Mouse (Mus musculus) MEL (cell line): Measurements from ENCODE around the gene Epb41l5. TPM values are rescaled to one million over a fixed set of nuclear protein-coding genes. Genes with fewer than 3 reads are reported as not detected.

ENCODE experiments used
- DNase-seq: peaks from one replicate; pipeline ENCODE4 v3.0.0; 2011; ENCODE audit warnings: low read depth, low spot score
- H3K27ac ChIP-seq: 2 replicates; pipeline ENCODE4 v1.5.1; 2012; ENCODE audit warnings: low read depth, mild to moderate bottlenecking, control low read depth, low read length, moderate library complexity; ENCODE audit not compliant: control insufficient read depth
- H3K27me3 ChIP-seq, 2 experiments: fragments of 150-350 bp in 1 of 2; sonication (generic) in 1 of 2; 2 replicates each; pipeline ENCODE4 v1.6.1; 2012; ENCODE audit warnings: low read length in 2 of 2, mild to moderate bottlenecking in 2 of 2, improper control_type of control experiment in 1 of 2, moderate library complexity in 1 of 2; ENCODE audit not compliant: insufficient read depth in 2 of 2, control insufficient read depth in 1 of 2
- H3K36me3 ChIP-seq, 2 experiments: 2 replicates each; pipeline ENCODE4 v1.6.1; 2012 to 2014; ENCODE audit warnings: low read length in 2 of 2, improper control_type of control experiment in 1 of 2, inconsistent platforms in 1 of 2, mild to moderate bottlenecking in 1 of 2; ENCODE audit not compliant: insufficient read depth in 2 of 2, control insufficient read depth in 1 of 2
- H3K4me1 ChIP-seq, 2 experiments: fragments of 150-350 bp in 1 of 2; sonication (generic) in 1 of 2; 2 replicates each; pipeline ENCODE4 v1.6.1; 2012; ENCODE audit warnings: low read length in 2 of 2, improper control_type of control experiment in 1 of 2, mild to moderate bottlenecking in 1 of 2; ENCODE audit not compliant: insufficient read depth in 2 of 2, control insufficient read depth in 1 of 2
- H3K4me3 ChIP-seq, 2 experiments: fragments of 150-350 bp in 1 of 2; sonication (generic) in 1 of 2; 2 replicates each; pipeline ENCODE4 v1.5.1; 2012; ENCODE audit warnings: low read depth in 2 of 2, low read length in 2 of 2, mild to moderate bottlenecking in 2 of 2, moderate library complexity in 2 of 2, control low read depth in 1 of 2, improper control_type of control experiment in 1 of 2; ENCODE audit not compliant: control insufficient read depth in 1 of 2, insufficient read depth in 1 of 2
- H3K79me2 ChIP-seq: 2 replicates; pipeline ENCODE4 v1.6.1; 2012; ENCODE audit warnings: mild to moderate bottlenecking, low read length, moderate library complexity; ENCODE audit not compliant: control insufficient read depth, poor library complexity, insufficient read depth
- H3K9ac ChIP-seq: 2 replicates; pipeline ENCODE4 v1.6.1; 2012; ENCODE audit warnings: low read depth, mild to moderate bottlenecking, control low read depth, low read length, moderate library complexity; ENCODE audit not compliant: control insufficient read depth, poor library complexity, severe bottlenecking
- H3K9me3 ChIP-seq: fragments of 150-350 bp; sonication (generic); replicated peaks from 2 replicates; pipeline ENCODE4 v1.6.1; 2012; ENCODE audit warnings: mild to moderate bottlenecking, low read length, improper control_type of control experiment, moderate library complexity; ENCODE audit not compliant: insufficient read depth
- CHD1 ChIP-seq: IDR thresholded peaks from 2 replicates; pipeline ENCODE4 v1.6.1; 2012; ENCODE audit warnings: low read depth, mild to moderate bottlenecking, inconsistent platforms, low read length, improper control_type of control experiment
- EP300 ChIP-seq, 2 experiments: IDR thresholded peaks; 2 replicates each; pipeline ENCODE4 v1.6.1; 2011; ENCODE audit warnings: improper control_type of control experiment in 2 of 2, low read length in 2 of 2, low read depth in 1 of 2, mild to moderate bottlenecking in 1 of 2
- GABPA ChIP-seq: IDR thresholded peaks from 2 replicates; pipeline ENCODE4 v1.6.1; 2012; ENCODE audit warnings: low read depth, mild to moderate bottlenecking, inconsistent platforms, low read length, improper control_type of control experiment, moderate library complexity
- HCFC1 ChIP-seq: IDR thresholded peaks from 2 replicates; pipeline ENCODE4 v1.6.1; 2012; ENCODE audit warnings: low read depth, mild to moderate bottlenecking, inconsistent platforms, low read length, improper control_type of control experiment, moderate library complexity
- JUND ChIP-seq: IDR thresholded peaks from 2 replicates; pipeline ENCODE4 v1.6.1; 2011; ENCODE audit warnings: low read depth, mild to moderate bottlenecking, improper control_type of control experiment, low read length
- KAT2A ChIP-seq: conservative IDR thresholded peaks from 2 replicates; pipeline ENCODE4 v1.6.1; 2012; ENCODE audit warnings: low read depth, low read length, improper control_type of control experiment, inconsistent platforms
- MAFK ChIP-seq: IDR thresholded peaks from 2 replicates; pipeline ENCODE4 v1.6.1; 2011; ENCODE audit warnings: low read depth, mild to moderate bottlenecking, low read length, improper control_type of control experiment, borderline replicate concordance
- MAX ChIP-seq: IDR thresholded peaks from 2 replicates; pipeline ENCODE4 v1.6.1; 2011; ENCODE audit warnings: low read length, improper control_type of control experiment
- MAZ ChIP-seq: IDR thresholded peaks from 2 replicates; pipeline ENCODE4 v1.6.1; 2012; ENCODE audit warnings: low read depth, mild to moderate bottlenecking, inconsistent platforms, low read length, improper control_type of control experiment
- MEF2A ChIP-seq: IDR thresholded peaks from 2 replicates; pipeline ENCODE4 v1.6.1; 2014; ENCODE audit warnings: low read depth, mild to moderate bottlenecking, inconsistent platforms, low read length, improper control_type of control experiment; ENCODE audit not compliant: poor library complexity, insufficient replicate concordance, severe bottlenecking; ENCODE audit errors: extremely low read depth
- MYB ChIP-seq: IDR thresholded peaks from 2 replicates; pipeline ENCODE4 v1.6.1; 2011; ENCODE audit warnings: mild to moderate bottlenecking, low read depth, low read length, improper control_type of control experiment
- MYC ChIP-seq: IDR thresholded peaks from 2 replicates; pipeline ENCODE4 v1.6.1; 2011; ENCODE audit warnings: low read depth, mild to moderate bottlenecking, low read length, improper control_type of control experiment, moderate library complexity
- NRF1 ChIP-seq: IDR thresholded peaks from 2 replicates; pipeline ENCODE4 v1.6.1; 2014; ENCODE audit warnings: low read depth, mild to moderate bottlenecking, inconsistent platforms, low read length, improper control_type of control experiment, moderate library complexity; ENCODE audit not compliant: poor library complexity, insufficient read depth, severe bottlenecking
- POLR2A ChIP-seq, 2 experiments: IDR thresholded peaks; 2 replicates each; pipeline ENCODE4 v1.6.1; 2011 to 2012; ENCODE audit warnings: low read length in 2 of 2, mild to moderate bottlenecking in 2 of 2, control low read depth in 1 of 2, improper control_type of control experiment in 1 of 2, low read depth in 1 of 2, moderate library complexity in 1 of 2; ENCODE audit not compliant: control insufficient read depth in 1 of 2, insufficient read depth in 1 of 2, poor library complexity in 1 of 2
- POLR2AphosphoS2 ChIP-seq: IDR thresholded peaks from 2 replicates; pipeline ENCODE4 v1.6.1; 2011; ENCODE audit warnings: low read length, improper control_type of control experiment
- POLR2AphosphoS5 ChIP-seq: IDR thresholded peaks from 2 replicates; pipeline ENCODE4 v1.6.1; 2012; ENCODE audit warnings: low read depth, borderline replicate concordance, mild to moderate bottlenecking, inconsistent platforms, low read length, moderate library complexity, mixed read lengths
- RAD21 ChIP-seq: IDR thresholded peaks from 2 replicates; pipeline ENCODE4 v1.6.1; 2011; ENCODE audit warnings: mild to moderate bottlenecking, low read depth, low read length, improper control_type of control experiment
- RCOR1 ChIP-seq: IDR thresholded peaks from 2 replicates; pipeline ENCODE4 v1.6.1; 2012; ENCODE audit warnings: low read depth, mild to moderate bottlenecking, inconsistent platforms, low read length, improper control_type of control experiment
- SIN3A ChIP-seq: IDR thresholded peaks from 2 replicates; pipeline ENCODE4 v1.6.1; 2012; ENCODE audit warnings: low read length, improper control_type of control experiment, inconsistent platforms
- SMC3 ChIP-seq: IDR thresholded peaks from 2 replicates; pipeline ENCODE4 v1.6.1; 2011; ENCODE audit warnings: low read depth, low read length, improper control_type of control experiment
- TCF12 ChIP-seq: IDR thresholded peaks from 2 replicates; pipeline ENCODE4 v1.6.1; 2014; ENCODE audit warnings: low read depth, mild to moderate bottlenecking, inconsistent platforms, low read length, improper control_type of control experiment, moderate library complexity
- UBTF ChIP-seq: IDR thresholded peaks from 2 replicates; pipeline ENCODE4 v1.6.1; 2012; ENCODE audit warnings: low read depth, mild to moderate bottlenecking, inconsistent platforms, low read length, improper control_type of control experiment, moderate library complexity, borderline replicate concordance; ENCODE audit not compliant: insufficient read depth
- USF1 ChIP-seq: IDR thresholded peaks from 2 replicates; pipeline ENCODE4 v1.6.1; 2014; ENCODE audit warnings: low read depth, mild to moderate bottlenecking, inconsistent platforms, low read length, improper control_type of control experiment, moderate library complexity
- USF2 ChIP-seq, 2 experiments: IDR thresholded peaks; 2 replicates each; pipeline ENCODE4 v1.6.1; 2011 to 2012; ENCODE audit warnings: improper control_type of control experiment in 2 of 2, low read length in 2 of 2, borderline replicate concordance in 1 of 2, inconsistent platforms in 1 of 2, low read depth in 1 of 2, mild to moderate bottlenecking in 1 of 2; ENCODE audit not compliant: insufficient read depth in 1 of 2
- ZMIZ1 ChIP-seq: IDR thresholded peaks from 2 replicates; pipeline ENCODE4 v1.6.1; 2012; ENCODE audit warnings: low read depth, mild to moderate bottlenecking, inconsistent platforms, low read length, improper control_type of control experiment, moderate library complexity
- ZNF384 ChIP-seq: IDR thresholded peaks from 2 replicates; pipeline ENCODE4 v1.6.1; 2012; ENCODE audit warnings: low read depth, mild to moderate bottlenecking, inconsistent platforms, low read length, improper control_type of control experiment
- polyA plus RNA-seq, 2 experiments: library from polyadenylated mRNA; stranded (reverse) in 1 of 2; unstranded in 1 of 2; fragments of >175 nt in 1 of 2; fragments of >200 nt in 1 of 2; gene quantifications; 2 replicates each; pipeline versions ENCODE4 v1.2.1 to v1.2.4; 2012; ENCODE audit warnings: low replicate concordance in 2 of 2, low read depth in 1 of 2; ENCODE audit not compliant: insufficient read length in 2 of 2, insufficient read depth in 1 of 2, missing spikeins in 1 of 2
- total RNA-seq: library from RNA; depleted of rRNA; stranded (reverse); fragments of 300-350 nt; gene quantifications from 2 replicates; pipeline ENCODE4 v1.2.3, GENCODE M21; 2012

The Epb41l5 gene
- total and polyA plus RNA-seq, 3 experiments, result 7.0 to 8.8 TPM; not detected in 1

- no peak overlapping the region for H3K9ac ChIP-seq
- no peak overlapping the region for H3K4me3 ChIP-seq
- H3K4me1 ChIP-seq, result peaks cover 0 to 34% of the 10 kb centered on the region in 2 experiments; a peak in 2 of 4 replicates
- H3K27ac ChIP-seq, result no peak overlapping the region
- peak; percentile 31 for DNase-seq
- TF ChIP-seq SMC3, result no peak
- TF ChIP-seq TCF12, result no peak
- TF ChIP-seq MEF2A, result no peak
- TF ChIP-seq MAFK, result no peak
- TF ChIP-seq POLR2A (IDR thresholded peaks at IDR 0.05; ENCODE audit: control insufficient read depth in 1 of 2, insufficient read depth in 1 of 2, low read depth in 1 of 2, low read length in 2 of 2, poor library complexity in 1 of 2), result no peak
- no peak for TF ChIP-seq ZNF384
- no peak for TF ChIP-seq CHD1
- no peak for TF ChIP-seq KAT2A
- no peak for TF ChIP-seq USF1
- TF ChIP-seq HCFC1, result no peak
- no peak for TF ChIP-seq MAX
- no peak for TF ChIP-seq POLR2AphosphoS5
- no peak for TF ChIP-seq GABPA
- H3K27me3 ChIP-seq, result no peaks in the 10 kb centered on the region
- H3K9me3 ChIP-seq, result no peaks in the 10 kb centered on the region
- H3K79me2 ChIP-seq, result peaks cover 5% of the 10 kb centered on the region; the same call in 1 of the 2 replicates
- peaks cover 0 to 7% of the 10 kb centered on the region in 2 experiments; a peak in 1 of 4 replicates for H3K36me3 ChIP-seq
Measured at GRCm38 (mm10) chr1:119505951-119506350, 142.8 kb downstream of the Epb41l5 start.

GRCm38 (mm10) chr1:119504260-119505062 is 144.3 kb downstream of the Epb41l5 start, which contains the start of gene Ralb:
Ralb (minus strand) TSS chr1:119504794.
- Histone ChIP-seq H3K27me3 (no peaks in the 10 kb centered on the region), H3K4me1 (peaks cover 0 to 21% of the 10 kb centered on the region in 2 experiments; a peak in 2 of 4 replicates), H3K79me2 (peaks cover 5% of the 10 kb centered on the region; the same call in 1 of the 2 replicates), H3K9ac (peak within 1 kb of the TSS; percentile 74), H3K4me3 (peak within 1 kb of the TSS; percentile 71 to 72), H3K27ac (peak within 1 kb of the TSS; percentile 67), H3K36me3 (peaks cover 0 to 5% of the 10 kb centered on the region in 2 experiments; a peak in 1 of 4 replicates), H3K9me3 (no peaks in the 10 kb centered on the region)
- DNase-seq, result peak; percentile 99
- peak; percentile 51; the same call in 1 of the 2 replicates for TF ChIP-seq HCFC1
- peak; percentile 99 for TF ChIP-seq USF1
- no peak for TF ChIP-seq JUND
- TF ChIP-seq EP300 (IDR thresholded peaks at IDR 0.05; ENCODE audit: low read depth in 1 of 2, low read length in 2 of 2), result 0 out of 4 replicates have a peak, but pooled peaks of 1 of the 2 experiments have one; percentile 4
- no peak for TF ChIP-seq POLR2AphosphoS2
- no peak for TF ChIP-seq RCOR1
- no peak for TF ChIP-seq MYB
- no peak for TF ChIP-seq UBTF
- no peak for TF ChIP-seq RAD21
- no peak for TF ChIP-seq MAZ
- TF ChIP-seq MYC, result peak; percentile 60; the same call in 1 of the 2 replicates
- TF ChIP-seq NRF1, result 0 out of 2 replicates have a peak, but pooled peaks have one; percentile 15
- TF ChIP-seq MAFK, result no peak
- TF ChIP-seq SIN3A, result peak; percentile 34
- TF ChIP-seq USF2 (IDR thresholded peaks at IDR 0.05; ENCODE audit: borderline replicate concordance in 1 of 2, insufficient read depth in 1 of 2, low read depth in 1 of 2, low read length in 2 of 2), result peak; percentile 17 to 80; a peak in 3 of 4 replicates
- no peak for TF ChIP-seq SMC3
- no peak for TF ChIP-seq ZMIZ1
- no peak for TF ChIP-seq ZNF384
- TF ChIP-seq POLR2A (IDR thresholded peaks at IDR 0.05; ENCODE audit: control insufficient read depth in 1 of 2, insufficient read depth in 1 of 2, low read depth in 1 of 2, low read length in 2 of 2, poor library complexity in 1 of 2), result peak; percentile 52 to 63; a peak in 2 of 4 replicates
- no peak for TF ChIP-seq MEF2A
